Mouse (Mus musculus) layer of hippocampus, adult 18-20 months (tissue): Measurements from ENCODE around the gene Kbtbd6. TPM values are rescaled to one million over a fixed set of nuclear protein-coding genes. Genes with fewer than 3 reads are reported as not detected.
"Not testable (repeated sequence)": the region's sequence is repeated elsewhere in the genome, so short reads cannot be mapped to it uniquely, and the experiment has no call there.

Experiments used
- DNase-seq, 2 experiments: peaks; one replicate each; pipeline ENCODE4 v3.0.0; 2022; ENCODE audit warnings: low spot score in 2 of 2
- long read RNA-seq: library from polyadenylated mRNA; stranded (forward); transcript quantifications from one replicate; pipeline ENCODE4 v2.0.0, GENCODE M21; 2021
- total RNA-seq, 2 experiments: library from RNA; stranded (reverse); gene quantifications; 2 replicates each; pipeline ENCODE4 v1.2.3; 2021

Gene Kbtbd6
- 1 to 10 TPM; 1.2 to 1.3 TPM for total RNA-seq
- long read RNA-seq, partial matches to known transcripts = 0 of 2 reads
- long read RNA-seq, other reads (novel, unspliced or antisense) = 0 of 2 reads

DNA sequence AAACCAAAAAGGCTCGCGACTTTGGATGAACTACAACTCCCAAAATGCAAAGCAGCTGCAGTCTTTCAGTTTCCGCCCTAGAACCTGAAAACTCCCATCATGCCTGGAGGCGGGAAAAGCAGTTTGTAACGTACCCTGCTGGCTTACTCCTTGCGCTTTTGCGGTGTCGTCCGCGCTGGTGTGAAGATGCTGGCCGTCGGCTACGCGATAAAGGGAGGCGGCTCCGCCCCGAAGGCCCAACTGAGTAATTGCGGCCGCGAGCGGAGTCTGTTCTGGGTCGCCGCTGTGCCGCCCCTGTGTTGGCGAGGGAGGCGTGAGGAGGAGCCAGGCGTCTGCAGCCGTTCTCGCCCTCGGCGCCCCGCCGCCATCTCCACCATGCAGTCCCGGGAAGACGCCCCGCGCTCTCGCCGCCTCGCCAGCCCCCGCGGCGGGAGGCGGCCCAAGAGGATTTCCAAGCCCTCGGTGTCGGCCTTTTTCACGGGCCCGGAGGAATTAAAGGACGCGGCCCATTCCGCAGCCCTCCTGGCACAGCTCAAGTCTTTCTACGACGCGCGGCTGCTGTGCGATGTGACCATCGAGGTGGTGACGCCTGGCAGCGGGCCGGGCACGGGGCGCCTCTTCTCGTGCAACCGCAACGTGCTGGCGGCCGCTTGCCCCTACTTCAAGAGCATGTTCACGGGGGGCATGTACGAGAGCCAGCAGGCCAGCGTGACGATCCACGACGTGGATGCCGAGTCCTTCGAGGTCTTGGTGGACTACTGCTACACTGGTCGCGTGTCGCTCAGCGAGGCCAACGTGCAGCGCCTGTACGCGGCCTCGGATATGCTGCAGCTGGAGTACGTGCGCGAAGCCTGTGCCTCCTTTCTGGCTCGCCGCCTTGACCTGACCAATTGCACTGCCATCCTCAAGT is at the start of gene Kbtbd6:
Gene Kbtbd6 (plus strand): TSS at position 155 of the 910 bp plus-strand sequence.
- DNase-seq = peak; percentile 64 to 86

DNA sequence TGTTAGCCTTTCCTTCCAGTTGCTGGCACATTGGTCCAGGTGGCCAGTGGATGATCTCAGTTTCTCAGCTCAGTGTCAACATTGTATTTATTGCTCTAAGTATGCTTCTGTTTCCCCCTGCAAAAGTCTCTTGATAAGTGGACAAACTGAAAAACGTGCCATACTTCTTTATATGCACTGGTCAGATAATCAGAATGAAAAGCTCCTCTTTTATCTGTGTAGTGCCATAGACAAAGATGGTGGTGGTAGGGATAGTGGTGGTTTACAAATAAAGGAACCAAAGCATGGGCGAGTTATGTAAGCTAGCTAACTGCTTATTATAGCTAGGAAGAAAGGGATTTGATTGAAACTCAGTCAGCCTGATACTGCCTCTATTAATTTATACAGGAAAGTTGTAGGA is 44.0 kb upstream of the Kbtbd6 start:
- no peak for DNase-seq

DNA sequence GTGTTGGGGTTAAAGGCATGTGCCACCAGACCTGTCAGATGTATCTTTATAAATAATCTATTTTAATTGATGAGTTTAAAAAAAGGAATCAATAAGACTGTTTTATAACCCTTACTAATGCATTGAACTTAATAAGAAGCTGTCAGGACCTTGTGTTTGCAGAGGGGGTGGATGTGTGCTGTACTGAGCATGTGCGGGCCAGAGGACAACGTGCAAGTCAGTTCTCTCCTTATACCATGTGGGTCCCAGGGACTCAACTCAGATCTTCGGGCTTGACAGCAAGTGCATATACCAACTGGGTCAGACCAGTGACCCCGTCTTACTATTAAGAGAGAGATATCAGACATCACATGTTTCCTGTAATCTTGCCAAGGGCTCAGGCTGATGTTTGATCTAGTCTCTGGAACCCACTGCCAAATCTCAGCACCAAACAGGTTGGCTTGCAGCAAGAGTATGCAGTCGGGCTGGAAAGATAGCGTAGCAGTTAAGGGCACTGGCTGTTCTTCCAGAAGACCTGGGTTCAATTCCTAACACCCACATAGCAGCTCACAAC is 42.3 kb upstream of the Kbtbd6 start:
- no peak for DNase-seq

DNA sequence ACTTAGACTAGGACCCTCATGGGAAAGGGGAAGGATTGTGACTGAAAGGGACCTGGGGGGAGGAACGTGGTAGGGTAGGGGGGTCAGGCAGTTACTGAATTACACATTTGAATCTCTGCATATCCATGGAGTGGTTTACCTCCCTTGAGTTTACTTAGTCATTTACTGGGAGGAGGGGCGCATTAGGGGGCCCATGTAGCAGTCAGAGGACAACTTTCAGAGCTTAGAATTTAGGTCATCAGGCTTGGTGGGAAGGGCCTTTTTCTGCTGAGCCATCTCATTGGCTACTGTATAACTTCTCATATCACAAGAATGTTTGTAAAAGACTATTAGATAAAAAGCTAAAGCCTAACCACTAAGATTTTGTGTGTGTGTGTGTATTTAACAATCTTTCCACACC is 41.0 kb upstream of the Kbtbd6 start:
- DNase-seq = no peak

DNA sequence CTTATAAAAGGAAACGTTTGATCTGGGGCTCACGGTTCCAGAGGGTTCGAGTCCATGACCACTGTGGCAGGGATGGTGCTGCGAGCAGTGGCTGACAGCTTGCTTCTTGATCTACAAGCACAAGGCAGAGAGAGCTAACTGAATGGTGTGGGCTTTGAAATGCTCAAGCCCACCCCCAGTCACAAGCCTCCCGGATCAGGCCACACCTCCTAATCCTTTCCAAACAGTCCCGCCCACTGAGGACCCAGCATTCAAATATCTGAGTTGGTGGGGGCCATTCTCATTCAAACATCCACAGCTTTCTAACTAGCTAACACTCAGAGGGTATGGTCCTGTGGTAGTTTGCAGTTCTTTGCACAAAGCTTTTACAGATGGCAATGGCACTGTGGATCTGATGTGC is 38.5 kb upstream of the Kbtbd6 start:
- DNase-seq = no peak

DNA sequence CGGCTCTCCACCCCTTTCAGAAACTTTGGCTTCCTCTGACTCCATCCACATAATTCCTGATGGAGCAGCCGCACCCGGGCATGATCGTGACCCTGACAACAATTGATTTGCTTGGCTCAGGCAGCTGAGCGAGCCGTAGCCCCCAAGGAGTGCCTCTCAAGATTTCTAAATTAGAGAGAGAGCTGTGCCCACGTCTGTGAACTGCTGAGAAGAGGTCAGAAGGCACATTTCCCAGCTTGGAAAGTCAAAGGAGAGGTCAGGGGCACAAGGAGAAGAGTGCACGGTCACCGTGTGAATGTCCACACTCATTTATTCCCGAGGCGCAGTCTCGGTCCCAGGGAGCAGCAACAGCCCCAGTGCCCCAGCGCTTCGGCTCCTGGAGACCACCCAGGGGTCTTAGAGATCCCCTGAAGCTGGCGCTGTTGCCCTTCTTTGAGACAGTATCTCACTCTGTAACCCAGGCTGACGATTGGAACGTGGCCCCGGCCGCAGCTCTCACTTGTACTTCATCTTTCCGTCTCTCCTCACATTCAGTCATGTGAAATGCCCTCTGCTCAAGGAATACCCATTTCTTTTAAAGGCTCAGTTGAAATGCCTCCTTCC is 31.5 kb upstream of the Kbtbd6 start:
- DNase-seq = no peak

DNA sequence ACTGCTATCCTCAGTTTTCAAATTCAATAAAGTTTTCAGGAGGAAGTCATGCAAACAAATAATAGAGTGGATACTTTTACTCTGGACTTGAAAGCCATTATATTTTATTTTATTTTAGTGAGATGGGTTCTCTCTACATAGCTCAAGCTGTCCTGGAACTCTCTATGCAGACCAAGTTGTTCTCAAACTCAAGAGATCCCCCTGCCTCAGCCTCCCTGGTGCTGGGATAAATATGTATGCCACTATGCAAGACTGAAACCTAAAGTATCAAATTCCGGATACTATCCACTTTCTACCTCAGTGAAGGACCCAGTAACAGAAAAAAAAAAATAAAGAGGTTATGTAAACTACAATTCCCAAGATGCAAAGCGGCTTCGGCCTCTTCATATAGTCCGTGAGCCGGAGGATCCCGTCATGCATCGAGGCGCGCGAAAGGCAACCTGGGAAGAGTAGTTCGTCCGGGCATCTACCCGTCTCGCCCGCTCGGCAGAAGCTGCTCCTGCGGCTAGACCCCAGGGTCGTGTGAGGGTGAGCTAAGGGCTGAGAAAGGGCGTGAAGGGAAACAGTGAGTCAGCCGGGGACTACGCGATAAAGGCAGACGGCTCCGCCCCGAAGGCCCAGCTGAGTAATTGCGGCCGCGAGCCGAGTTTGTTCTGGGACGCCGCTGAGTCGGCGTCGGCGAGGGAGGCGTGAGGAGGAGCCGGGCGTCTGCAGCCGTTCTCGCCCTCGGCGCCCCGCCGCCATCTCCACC is 25.5 kb upstream of the Kbtbd6 start, which contains the start of gene Kbtbd7:
Gene Kbtbd7 (plus strand): TSS at position 533 of the 751 bp plus-strand sequence.
- peak; percentile 90 to 95 for DNase-seq

DNA sequence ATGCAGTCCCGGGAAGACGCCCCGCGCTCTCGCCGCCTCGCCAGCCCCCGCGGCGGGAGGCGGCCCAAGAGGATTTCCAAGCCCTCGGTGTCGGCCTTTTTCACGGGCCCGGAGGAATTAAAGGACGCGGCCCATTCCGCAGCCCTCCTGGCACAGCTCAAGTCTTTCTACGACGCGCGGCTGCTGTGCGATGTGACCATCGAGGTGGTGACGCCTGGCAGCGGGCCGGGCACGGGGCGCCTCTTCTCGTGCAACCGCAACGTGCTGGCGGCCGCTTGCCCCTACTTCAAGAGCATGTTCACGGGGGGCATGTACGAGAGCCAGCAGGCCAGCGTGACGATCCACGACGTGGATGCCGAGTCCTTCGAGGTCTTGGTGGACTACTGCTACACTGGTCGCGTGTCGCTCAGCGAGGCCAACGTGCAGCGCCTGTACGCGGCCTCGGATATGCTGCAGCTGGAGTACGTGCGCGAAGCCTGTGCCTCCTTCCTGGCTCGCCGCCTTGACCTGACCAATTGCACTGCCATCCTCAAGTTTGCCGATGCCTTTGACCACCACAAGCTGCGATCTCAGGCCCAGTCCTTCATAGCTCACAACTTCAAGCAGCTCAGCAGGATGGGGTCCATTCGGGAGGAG is 24.8 kb upstream of the Kbtbd6 start:
- not testable (repeated sequence) for DNase-seq

DNA sequence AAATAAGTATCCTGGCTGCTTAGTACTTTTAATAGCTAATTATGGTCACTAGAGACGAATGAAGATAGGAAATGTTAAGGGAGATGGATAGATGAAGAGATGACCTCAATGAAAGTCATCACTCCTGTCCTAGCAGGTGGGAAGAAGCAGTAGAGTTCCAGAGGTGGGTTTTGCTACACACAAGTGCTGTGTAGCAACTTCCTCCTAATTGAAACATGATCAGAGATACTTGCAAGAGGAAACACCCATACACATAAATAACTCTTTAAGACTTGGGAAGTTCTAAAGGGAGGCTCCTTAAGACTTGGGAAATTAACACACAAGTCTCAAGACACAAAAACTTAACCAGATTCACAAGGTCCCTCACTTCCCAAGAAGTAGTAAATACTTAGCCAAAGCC is 17.6 kb upstream of the Kbtbd6 start:
- no peak for DNase-seq

DNA sequence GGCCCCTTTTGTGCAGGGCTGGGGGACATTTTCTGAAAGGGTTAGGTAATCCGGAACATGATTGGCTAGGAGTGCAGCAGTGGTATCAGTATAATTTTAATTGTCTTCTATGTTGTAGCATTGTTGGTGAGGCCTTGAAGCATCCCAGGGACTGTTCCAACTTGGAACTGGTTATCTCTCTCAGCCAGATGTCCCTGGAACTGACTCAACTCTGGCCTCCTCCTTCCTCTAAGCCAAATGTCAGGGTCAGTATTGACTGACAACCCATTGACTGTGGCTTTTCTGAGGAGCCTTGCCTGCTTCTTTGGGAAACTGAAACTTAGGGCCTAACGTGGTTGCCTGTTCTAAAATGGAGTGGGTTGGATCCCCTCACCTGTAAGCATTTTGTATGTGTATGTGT is 11.0 kb upstream of the Kbtbd6 start:
- no peak for DNase-seq

DNA sequence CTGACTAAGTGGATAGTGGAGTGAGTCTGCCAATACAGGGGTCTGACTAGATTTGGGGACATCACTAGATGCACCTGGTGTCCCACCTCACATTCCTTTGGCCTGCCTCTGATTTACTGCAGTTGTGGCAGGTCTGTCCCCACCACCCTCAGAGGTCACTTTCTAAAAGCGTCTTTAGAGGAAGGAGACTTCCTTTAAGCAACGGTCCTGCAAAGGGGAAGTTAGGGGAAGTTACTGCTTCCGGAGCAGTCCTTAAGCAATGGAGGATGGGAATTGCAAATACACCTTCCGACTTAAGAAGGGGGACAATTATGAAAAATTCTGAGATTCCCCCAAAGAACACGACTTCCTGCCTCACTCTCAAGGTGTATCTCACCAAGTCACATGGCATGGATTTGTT is 10.2 kb upstream of the Kbtbd6 start:
- DNase-seq = no peak

DNA sequence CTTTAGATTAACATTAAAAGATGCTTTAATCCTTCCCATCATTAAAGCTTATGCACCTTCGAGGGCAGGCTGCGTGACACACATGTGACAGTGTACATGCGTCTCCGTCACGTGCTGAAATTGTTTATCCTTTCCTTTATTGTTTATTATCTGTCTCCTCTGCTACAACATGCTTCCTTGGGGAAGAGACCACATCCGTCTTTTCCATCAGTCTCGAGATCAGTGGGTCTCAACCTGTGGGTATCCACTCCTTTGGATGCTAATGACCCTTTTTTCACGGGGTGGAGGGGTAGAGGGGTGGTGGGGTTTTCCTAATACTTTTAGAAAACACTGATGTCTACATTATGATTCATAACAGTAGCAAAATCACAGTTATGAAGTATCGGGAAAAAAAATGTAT is 7.0 kb upstream of the Kbtbd6 start:
- no peak for DNase-seq

DNA sequence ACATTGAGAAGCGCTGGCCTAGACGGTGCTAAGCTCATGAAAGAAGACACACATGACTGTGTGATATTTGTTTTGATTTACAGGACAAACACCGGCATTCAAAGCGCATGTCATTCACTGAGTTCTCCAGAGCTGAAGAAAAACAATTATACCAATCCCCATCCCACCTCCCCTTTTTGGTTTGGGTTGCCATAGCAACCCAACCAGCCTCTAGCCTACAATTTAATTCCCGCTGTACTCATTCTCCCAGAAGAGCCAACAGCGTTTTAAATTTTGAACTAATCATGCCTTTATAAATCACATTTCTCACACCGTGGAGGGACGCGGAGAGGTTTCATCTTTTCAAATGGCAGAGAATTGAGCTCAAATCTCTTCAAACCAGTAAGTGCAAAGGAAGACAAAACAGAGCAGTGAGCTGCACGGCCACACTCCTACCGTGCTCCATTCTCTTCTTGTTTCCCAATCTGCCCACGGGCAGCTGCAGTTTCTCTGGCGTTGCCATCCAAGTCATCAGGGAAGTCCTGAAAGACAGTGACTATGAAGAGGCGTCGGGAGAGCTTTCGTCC is 6.5 kb upstream of the Kbtbd6 start:
- peak; percentile 31 to 64 for DNase-seq

DNA sequence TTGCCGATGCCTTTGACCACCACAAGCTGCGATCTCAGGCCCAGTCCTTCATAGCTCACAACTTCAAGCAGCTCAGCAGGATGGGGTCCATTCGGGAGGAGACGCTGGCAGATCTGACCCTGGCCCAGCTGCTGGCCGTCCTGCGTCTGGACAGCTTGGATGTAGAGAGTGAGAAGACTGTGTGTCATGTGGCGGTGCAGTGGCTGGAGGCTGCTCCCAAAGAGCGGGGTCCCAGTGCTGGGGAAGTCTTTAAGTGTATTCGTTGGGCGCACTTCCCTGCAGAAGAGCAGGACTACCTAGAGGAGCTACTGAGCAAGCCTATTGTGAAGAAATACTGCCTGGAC is 928 bp downstream of the Kbtbd6 start:
- not testable (repeated sequence) for DNase-seq

DNA sequence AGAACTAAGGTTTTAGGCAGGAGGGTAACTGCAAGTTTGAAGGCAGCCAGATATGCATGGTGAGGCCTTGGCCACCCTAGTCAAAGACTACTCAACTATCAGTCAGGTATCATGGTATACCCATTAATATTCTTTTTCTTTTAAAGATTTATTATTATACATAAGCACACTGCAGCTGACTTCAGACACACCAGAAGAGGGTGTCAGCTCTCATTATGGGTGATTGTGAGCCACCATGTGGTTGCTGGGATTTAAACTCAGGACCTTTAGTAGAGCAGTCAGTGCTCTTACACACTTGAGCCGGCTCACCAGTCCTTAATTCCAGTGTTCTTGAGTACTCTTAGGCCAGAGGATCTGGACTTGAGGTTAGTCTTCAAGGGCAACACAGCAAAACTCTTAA is 8.8 kb downstream of the Kbtbd6 start:
- DNase-seq = no peak

DNA sequence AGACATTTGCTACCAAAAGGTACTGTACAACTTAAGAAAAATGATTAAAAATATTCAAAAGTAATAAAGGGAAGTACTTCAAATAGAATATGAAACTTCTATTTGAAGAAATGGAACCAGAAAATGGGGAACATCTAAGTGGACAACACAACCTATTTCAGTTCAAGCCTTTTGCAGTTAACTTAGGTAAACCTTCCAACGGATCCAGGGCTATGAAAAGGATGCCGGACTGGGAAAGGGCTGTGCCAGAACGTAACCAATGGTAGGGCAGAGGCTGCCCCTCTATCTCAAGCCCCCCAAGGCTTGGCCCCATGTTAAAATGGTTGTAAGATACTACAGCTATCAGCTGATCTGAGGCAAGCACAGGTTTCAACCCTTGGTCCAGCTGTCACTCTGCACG is 9.4 kb downstream of the Kbtbd6 start:
- DNase-seq = no peak

DNA sequence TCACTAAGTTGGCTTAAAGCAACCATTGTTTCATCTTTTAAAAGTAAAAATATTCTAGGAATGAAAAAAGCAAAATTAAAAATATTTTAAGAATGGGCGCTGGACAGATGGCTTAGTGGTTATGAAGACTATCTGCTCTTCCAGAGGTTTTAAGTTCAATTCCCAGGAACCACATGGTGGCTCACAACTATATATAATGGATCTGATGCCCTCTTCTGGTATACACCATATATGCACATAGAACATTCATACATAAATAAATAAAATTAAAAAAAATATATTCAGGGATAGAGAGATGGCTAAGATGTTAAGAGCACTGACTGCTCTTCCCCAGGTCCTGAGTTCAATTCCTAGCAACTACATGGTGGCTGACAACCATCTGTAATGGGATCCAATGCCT is 14.0 kb downstream of the Kbtbd6 start:
- DNase-seq = no peak

DNA sequence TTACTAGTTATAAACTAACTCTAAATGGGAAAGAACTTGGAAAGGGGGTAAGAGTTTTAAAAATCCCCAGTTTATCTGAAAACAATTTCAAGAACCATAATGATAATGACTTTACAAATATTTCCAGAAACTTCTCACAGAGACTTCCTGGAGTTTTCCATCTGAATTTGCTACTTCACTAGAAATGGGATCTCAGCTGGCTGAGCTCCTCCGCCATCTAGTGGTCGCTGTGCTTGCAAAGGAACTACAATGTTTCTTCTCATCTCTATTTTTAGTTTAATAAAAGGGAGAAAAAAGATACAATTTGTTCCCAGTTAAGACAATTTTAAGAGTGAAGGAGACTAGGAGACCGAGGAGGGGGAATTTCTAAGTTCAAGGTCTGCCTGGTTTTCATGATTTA is 16.0 kb downstream of the Kbtbd6 start:
- peak; percentile 34 to 85 for DNase-seq

DNA sequence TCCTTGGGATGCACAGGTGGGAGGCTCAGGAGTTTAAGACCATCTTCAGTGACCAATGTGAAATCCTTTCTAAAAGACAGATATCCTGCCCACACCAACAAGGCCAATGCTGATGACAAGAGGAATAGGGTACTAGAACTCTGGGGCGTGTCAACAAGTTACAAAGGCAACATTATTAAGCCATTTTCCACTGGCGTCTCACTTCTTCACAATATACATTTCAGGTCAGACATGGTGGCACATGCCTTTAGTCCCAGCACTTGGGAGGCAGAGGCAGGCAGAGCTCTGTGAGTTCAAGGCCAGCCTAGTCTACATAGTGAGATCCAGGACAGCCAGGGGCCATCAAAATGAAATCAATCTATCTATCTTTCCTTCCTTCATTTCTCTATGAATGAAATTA is 21.7 kb downstream of the Kbtbd6 start:
- no peak for DNase-seq

DNA sequence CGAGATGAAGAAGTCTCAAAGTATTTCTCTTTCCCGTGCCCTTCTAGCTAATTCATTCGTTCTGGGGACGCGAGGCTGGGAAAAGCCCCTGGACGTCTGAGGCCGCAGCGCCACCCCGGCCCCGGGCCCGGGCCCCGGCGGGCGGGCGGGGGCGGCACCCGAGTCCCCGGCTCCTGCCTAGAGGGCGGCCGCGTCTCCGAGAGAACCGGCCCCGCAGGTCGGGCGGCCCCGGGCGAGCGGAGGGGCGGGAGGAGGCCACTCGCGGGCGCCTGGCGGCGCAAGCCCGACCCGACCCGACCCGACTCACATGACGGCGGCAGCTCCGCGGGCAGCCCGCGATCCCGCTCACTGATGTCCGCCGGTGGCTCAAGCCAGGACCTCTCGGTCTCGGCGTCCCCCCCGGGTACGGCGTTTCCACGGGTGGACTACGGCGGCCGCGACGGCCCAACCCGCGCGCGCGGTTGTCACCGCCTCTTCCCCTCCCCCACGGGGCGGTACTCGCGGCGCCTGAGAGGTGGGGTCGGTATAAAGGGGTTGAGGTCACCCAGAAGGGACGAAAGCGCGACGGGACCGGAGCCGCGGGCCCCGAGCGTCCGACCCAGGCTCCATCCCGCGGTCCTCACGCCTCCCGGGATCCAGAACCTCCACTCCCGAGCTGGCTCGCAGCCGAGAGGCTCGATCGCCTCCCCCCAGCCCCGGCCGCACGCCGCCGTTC is 29.1 kb downstream of the Kbtbd6 start, which contains the start of gene Elf1:
Gene Elf1 (plus strand): TSS at position 571 of the 715 bp plus-strand sequence.
- DNase-seq = peak; percentile 91 to 97
